23 mouse cellular contexts compared by ENCODE assay signal in genomic region chr1:15990982-15991381, GRCm38 (mm10).
DNase-seq lines count a peak whose midpoint lies in the region; ATAC-seq and TF ChIP-seq lines count a peak whose summit lies in the region.
"Had no signal": no experiment of that assay in that cellular context is flagged by ENCODE, and none has a peak within 500 bp of the region (broad histone marks: within the 10 kb centered on the region; RNA-seq: fewer than 3 reads in every experiment).

No protein-coding gene starts in this region.

- no peak overlapping the region for H3K4me2 ChIP-seq in intestine, embryonic 14.5 days (ENCODE audit: low read length)
- no peak overlapping the region for H3K4me2 ChIP-seq in intestine, postnatal 0 days (replicated peaks; ENCODE audit: low read depth)
- no peak overlapping the region for H3K4me2 ChIP-seq in stomach, embryonic 15.5 days
- no peak overlapping the region for H3K4me2 ChIP-seq in liver, postnatal 0 days (ENCODE audit: low read depth, low read length)
- H3K4me2 ChIP-seq: embryonic facial prominence, embryonic 15.5 days; heart, embryonic 12.5 days; kidney, embryonic 15.5 days; limb, embryonic 15.5 days; neural tube, embryonic 12.5 days had no signal

- TF ChIP-seq CTCF in intestine, postnatal 0 days (IDR thresholded peaks at IDR 0.05; ENCODE audit: low read depth), result no peak
- no peak for TF ChIP-seq CTCF in liver, postnatal 0 days (IDR thresholded peaks at IDR 0.05; ENCODE audit: low read depth)

- H3K9me3 ChIP-seq in intestine, embryonic 14.5 days (ENCODE audit: control insufficient read depth, low read length), result no peaks in the 10 kb centered on the region
- H3K9me3 ChIP-seq in intestine, postnatal 0 days (ENCODE audit: control insufficient read depth), result no peaks in the 10 kb centered on the region
- H3K9me3 ChIP-seq in stomach, embryonic 15.5 days, result no peaks in the 10 kb centered on the region
- H3K9me3 ChIP-seq in liver, postnatal 0 days (ENCODE audit: low read length), result no peaks in the 10 kb centered on the region
- H3K9me3 ChIP-seq: embryonic facial prominence, embryonic 15.5 days; G1E; heart, embryonic 12.5 days; kidney, embryonic 15.5 days; limb, embryonic 15.5 days; midbrain, embryonic 10.5 days; neural tube, embryonic 12.5 days had no signal

- no peaks in the 10 kb centered on the region for H3K27me3 ChIP-seq in intestine, embryonic 14.5 days (replicated peaks; ENCODE audit: control insufficient read depth, insufficient read depth, low read length)
- H3K27me3 ChIP-seq in intestine, postnatal 0 days (replicated peaks; ENCODE audit: control insufficient read depth, insufficient read depth, low read length), result no peaks in the 10 kb centered on the region
- H3K27me3 ChIP-seq in stomach, embryonic 15.5 days (replicated peaks), result no peaks in the 10 kb centered on the region
- H3K27me3 ChIP-seq in liver, postnatal 0 days (ENCODE audit: insufficient read depth, low read length), result no peaks in the 10 kb centered on the region
- H3K27me3 ChIP-seq: embryonic facial prominence, embryonic 15.5 days; heart, embryonic 12.5 days; kidney, embryonic 15.5 days; limb, embryonic 15.5 days; neural tube, embryonic 12.5 days had no signal

- H3K4me3 ChIP-seq in intestine, embryonic 14.5 days (ENCODE audit: low read depth, low read length), result no peak overlapping the region
- H3K4me3 ChIP-seq in intestine, postnatal 0 days (ENCODE audit: low read depth, low read length), result no peak overlapping the region
- H3K4me3 ChIP-seq in stomach, embryonic 15.5 days (replicated peaks), result no peak overlapping the region
- no peak overlapping the region for H3K4me3 ChIP-seq in liver, postnatal 0 days (ENCODE audit: low read depth, low read length)
- H3K4me3 ChIP-seq: embryonic facial prominence, embryonic 15.5 days; heart, embryonic 12.5 days; kidney, embryonic 15.5 days; limb, embryonic 15.5 days; midbrain, embryonic 10.5 days; neural tube, embryonic 12.5 days had no signal

- H3K9ac ChIP-seq in intestine, embryonic 14.5 days (ENCODE audit: low read length), result no peak overlapping the region
- H3K9ac ChIP-seq in intestine, postnatal 0 days (ENCODE audit: low read depth, low read length), result no peak overlapping the region
- H3K9ac ChIP-seq in stomach, embryonic 15.5 days, result no peak overlapping the region
- H3K9ac ChIP-seq in liver, postnatal 0 days (replicated peaks), result no peak overlapping the region
- H3K9ac ChIP-seq: embryonic facial prominence, embryonic 15.5 days; heart, embryonic 12.5 days; kidney, embryonic 15.5 days; limb, embryonic 15.5 days; neural tube, embryonic 12.5 days had no signal

- H3K36me3 ChIP-seq in intestine, embryonic 14.5 days (ENCODE audit: control insufficient read depth, insufficient read depth, low read length), result no peaks in the 10 kb centered on the region
- no peaks in the 10 kb centered on the region for H3K36me3 ChIP-seq in intestine, postnatal 0 days (ENCODE audit: control insufficient read depth, insufficient read depth)
- no peaks in the 10 kb centered on the region for H3K36me3 ChIP-seq in stomach, embryonic 15.5 days
- H3K36me3 ChIP-seq in liver, postnatal 0 days (replicated peaks; ENCODE audit: insufficient read depth, low read length), result no peaks in the 10 kb centered on the region
- H3K36me3 ChIP-seq: embryonic facial prominence, embryonic 15.5 days; G1E; heart, embryonic 12.5 days; kidney, embryonic 15.5 days; limb, embryonic 15.5 days; midbrain, embryonic 10.5 days; neural tube, embryonic 12.5 days had no signal

- H3K27ac ChIP-seq in intestine, embryonic 14.5 days (ENCODE audit: low read depth), result peak overlapping the region; percentile 57
- H3K27ac ChIP-seq in intestine, postnatal 0 days (ENCODE audit: low read depth, low read length), result no peak overlapping the region
- H3K27ac ChIP-seq in stomach, embryonic 15.5 days, result peak overlapping the region; percentile 55
- H3K27ac ChIP-seq in liver, postnatal 0 days (ENCODE audit: low read depth), result no peak overlapping the region
- H3K27ac ChIP-seq: embryonic facial prominence, embryonic 15.5 days; hindbrain, postnatal 0 days; kidney, embryonic 15.5 days; limb, embryonic 15.5 days; midbrain, embryonic 10.5 days; neural tube, embryonic 12.5 days had no signal

- no peak for DNase-seq in cerebellum, postnatal 4 days (ENCODE audit: low spot score in 2 of 2)
- DNase-seq in intestine, embryonic 14.5 days (ENCODE audit: low spot score), result no peak
- peak; percentile 59 to 70 for DNase-seq in cerebellum, postnatal 10 days
- DNase-seq in liver, postnatal 0 days, result no peak
- no peak for DNase-seq in adrenal gland, adult 8-10 months
- DNase-seq: embryo, embryonic 11 days; heart, postnatal 36 days; layer of hippocampus, postnatal 36 days; lung, adult 18-20 months; lung, postnatal 4 days; thymus, adult 18-20 months had no signal

- peak; percentile 90 for ATAC-seq in cerebellum, adult (ENCODE audit: insufficient number of reproducible peaks, low FRiP score, low TSS enrichment)
- ATAC-seq in intestine, embryonic 14.5 days (replicated peaks; ENCODE audit: low FRiP score, low TSS enrichment, low read depth), result no peak
- ATAC-seq in intestine, postnatal 0 days, result no peak
- ATAC-seq in stomach, embryonic 15.5 days (ENCODE audit: insufficient read depth, low FRiP score, low read depth), result no peak
- ATAC-seq in liver, postnatal 0 days, result no peak
- ATAC-seq: CD4-positive, CD25-positive, alpha-beta regulatory T cell, adult 4 months; hindbrain, postnatal 0 days had no signal

- WGBS in intestine, embryonic 14.5 days, result 30% methylated on average over 2 of the region's 2 CpGs
- 41% methylated on average over 2 of the region's 2 CpGs for WGBS in intestine, postnatal 0 days
- 27% methylated on average over 2 of the region's 2 CpGs for WGBS in stomach, embryonic 15.5 days
- WGBS in liver, postnatal 0 days (ENCODE audit: insufficient replicate concordance), result 54% methylated on average over 2 of the region's 2 CpGs

- H3K4me1 ChIP-seq in intestine, embryonic 14.5 days (replicated peaks; ENCODE audit: control insufficient read depth, insufficient read depth, low read length), result no peaks in the 10 kb centered on the region
- H3K4me1 ChIP-seq in intestine, postnatal 0 days (replicated peaks; ENCODE audit: control insufficient read depth, insufficient read depth, low read length), result no peaks in the 10 kb centered on the region
- peaks cover 4% of the 10 kb centered on the region; the same call in 1 of the 2 replicates for H3K4me1 ChIP-seq in stomach, embryonic 15.5 days
- no peaks in the 10 kb centered on the region for H3K4me1 ChIP-seq in liver, postnatal 0 days (ENCODE audit: insufficient read depth)
- H3K4me1 ChIP-seq: embryonic facial prominence, embryonic 15.5 days; heart, embryonic 12.5 days; kidney, embryonic 15.5 days; midbrain, embryonic 10.5 days; neural tube, embryonic 12.5 days had no signal

- TF ChIP-seq EP300 in liver, postnatal 0 days (IDR thresholded peaks at IDR 0.05; ENCODE audit: low read depth), result no peak

Comparison
In these comparisons a context has a peak if more than half of its experiments do, and no peak if none do; other contexts are left out.
1. DNase-seq: peak in cerebellum, postnatal 10 days (2 of 2); none in cerebellum, postnatal 4 days (0 of 2), intestine, embryonic 14.5 days (single experiment), liver, postnatal 0 days (single experiment) and adrenal gland, adult 8-10 months (single experiment).
2. H3K27ac ChIP-seq: peak in intestine, embryonic 14.5 days (single experiment) and stomach, embryonic 15.5 days (single experiment); none in intestine, postnatal 0 days (single experiment) and liver, postnatal 0 days (single experiment).